17 mouse cellular contexts compared by ENCODE assay signal in genomic region chr1:39335561-39336196, GRCm38 (mm10). TPM values are rescaled to one million over a fixed set of nuclear protein-coding genes. Genes with fewer than 3 reads are reported as not detected.
DNase-seq lines count a peak whose midpoint lies in the region; ATAC-seq and TF ChIP-seq lines count a peak whose summit lies in the region.
"Had no signal": no experiment of that assay in that cellular context is flagged by ENCODE, and none has a peak within 500 bp of the region (broad histone marks: within the 10 kb centered on the region; RNA-seq: fewer than 3 reads in every experiment).

No protein-coding gene starts in this region.

- 23% methylated on average over 15 of the region's 15 CpGs for WGBS in forebrain, embryonic 10.5 days
- WGBS in forebrain, postnatal 0 days: 25% methylated on average over 15 of the region's 15 CpGs
- WGBS in kidney, postnatal 0 days: 31% methylated on average over 15 of the region's 15 CpGs

- H3K27ac ChIP-seq in forebrain, embryonic 10.5 days: peak overlapping the region; percentile 20; the same call in 1 of the 2 replicates
- no peak overlapping the region for H3K27ac ChIP-seq in forebrain, postnatal 0 days (ENCODE audit: low read depth, low read length)
- H3K27ac ChIP-seq in kidney, postnatal 0 days: no peak overlapping the region
- H3K27ac ChIP-seq: forebrain, embryonic 15.5 days; gastrocnemius, adult 2 months; liver, embryonic 15.5 days; neural tube, embryonic 13.5 days had no signal

- peaks cover 8% of the 10 kb centered on the region for H3K4me1 ChIP-seq in forebrain, embryonic 10.5 days
- H3K4me1 ChIP-seq in forebrain, postnatal 0 days (ENCODE audit: insufficient read depth): no peaks in the 10 kb centered on the region
- no peaks in the 10 kb centered on the region; the same call in 1 of the 2 replicates for H3K4me1 ChIP-seq in kidney, postnatal 0 days (replicated peaks; ENCODE audit: insufficient read depth, low read length)
- H3K4me1 ChIP-seq: forebrain, embryonic 15.5 days; liver, embryonic 15.5 days; neural tube, embryonic 13.5 days had no signal

- no peak overlapping the region; the same call in 1 of the 2 replicates for H3K4me3 ChIP-seq in forebrain, embryonic 10.5 days
- H3K4me3 ChIP-seq in forebrain, postnatal 0 days (ENCODE audit: low read depth, low read length): no peak overlapping the region
- H3K4me3 ChIP-seq in kidney, postnatal 0 days (replicated peaks; ENCODE audit: low read depth, low read length): no peak overlapping the region
- H3K4me3 ChIP-seq: forebrain, embryonic 15.5 days; gastrocnemius, adult 2 months; liver, embryonic 15.5 days; megakaryocyte, embryonic 14.5 days; neural tube, embryonic 13.5 days had no signal

- peaks cover 30% of the 10 kb centered on the region for H3K27me3 ChIP-seq in forebrain, embryonic 10.5 days (ENCODE audit: poor library complexity, severe bottlenecking)
- H3K27me3 ChIP-seq in forebrain, postnatal 0 days (ENCODE audit: insufficient read depth, low read length): no peaks in the 10 kb centered on the region
- no peaks in the 10 kb centered on the region for H3K27me3 ChIP-seq in kidney, postnatal 0 days (ENCODE audit: insufficient read depth, low read length)
- H3K27me3 ChIP-seq: forebrain, embryonic 15.5 days had no signal

- no peak overlapping the region for H3K4me2 ChIP-seq in forebrain, postnatal 0 days (ENCODE audit: low read depth)
- H3K4me2 ChIP-seq in kidney, postnatal 0 days (ENCODE audit: low read length): no peak overlapping the region
- H3K4me2 ChIP-seq: forebrain, embryonic 15.5 days; liver, embryonic 15.5 days; neural tube, embryonic 13.5 days had no signal

- TF ChIP-seq CTCF in forebrain, postnatal 0 days (IDR thresholded peaks at IDR 0.05; ENCODE audit: low read depth): no peak
- TF ChIP-seq CTCF in kidney, postnatal 0 days (IDR thresholded peaks at IDR 0.05; ENCODE audit: low read depth): no peak

- no peak for ATAC-seq in forebrain, postnatal 0 days
- ATAC-seq in kidney, postnatal 0 days (replicated peaks; ENCODE audit: low FRiP score, low read depth): no peak
- ATAC-seq: forebrain, embryonic 15.5 days had no signal

- no peak for DNase-seq in forebrain, embryonic 10.5 days (ENCODE audit: extremely low spot score, low spot score)
- DNase-seq in forebrain, postnatal 0 days: no peak
- peak; percentile 17 for DNase-seq in kidney, postnatal 0 days (ENCODE audit: low spot score)
- DNase-seq in kidney, adult 18-20 months: no peak
- DNase-seq in urinary bladder, adult 2 months (ENCODE audit: low spot score): peak; percentile 17
- no peak for DNase-seq in urinary bladder, adult 18-20 months (ENCODE audit: low spot score in 2 of 2)
- DNase-seq in spleen, postnatal 36 days (ENCODE audit: low spot score in 2 of 2): no peak
- DNase-seq in layer of hippocampus, adult 11-12 months (ENCODE audit: low spot score): no peak
- DNase-seq: adrenal gland, postnatal 36 days; cerebellum, postnatal 14 days; gastrocnemius, adult 2 months; right cerebral cortex, postnatal 25 days; thymus, adult 2 months had no signal

- H3K9me3 ChIP-seq in forebrain, embryonic 10.5 days: no peaks in the 10 kb centered on the region
- H3K9me3 ChIP-seq in forebrain, postnatal 0 days (ENCODE audit: low read length): no peaks in the 10 kb centered on the region
- no peaks in the 10 kb centered on the region for H3K9me3 ChIP-seq in kidney, postnatal 0 days (replicated peaks; ENCODE audit: low read length)
- H3K9me3 ChIP-seq: forebrain, embryonic 15.5 days; liver, embryonic 15.5 days; megakaryocyte, embryonic 14.5 days; neural tube, embryonic 13.5 days had no signal

- no peaks in the 10 kb centered on the region for H3K36me3 ChIP-seq in forebrain, embryonic 10.5 days (replicated peaks)
- no peaks in the 10 kb centered on the region; the same call in 1 of the 2 replicates for H3K36me3 ChIP-seq in forebrain, postnatal 0 days (ENCODE audit: insufficient read depth)
- H3K36me3 ChIP-seq in kidney, postnatal 0 days (ENCODE audit: insufficient read depth, low read length): no peaks in the 10 kb centered on the region
- H3K36me3 ChIP-seq: forebrain, embryonic 15.5 days; liver, embryonic 15.5 days; neural tube, embryonic 13.5 days had no signal

- H3K9ac ChIP-seq in forebrain, postnatal 0 days: no peak overlapping the region
- no peak overlapping the region for H3K9ac ChIP-seq in kidney, postnatal 0 days (ENCODE audit: low read depth, low read length)
- H3K9ac ChIP-seq: forebrain, embryonic 15.5 days; liver, embryonic 15.5 days; neural tube, embryonic 13.5 days had no signal

RNA-seq across cellular contexts. Expression of gene Rpl31, which starts 32.0 kb away (rescaled TPM):
- polyA plus RNA-seq in forebrain, embryonic 10.5 days (2016; fragmentation: Nextera tagmentation; extraction: Ambion mirVana): 491 and 499 TPM in 2 replicates
- total RNA-seq in forebrain, postnatal 0 days (2014; rRNA removed): 428 and 702 TPM in 2 replicates
- 365 and 471 TPM in 2 replicates for polyA plus RNA-seq in forebrain, postnatal 0 days (2015; fragmentation: Nextera tagmentation; extraction: Ambion mirVana)
- polyA plus RNA-seq in kidney, postnatal 0 days (2015; fragmentation: Nextera tagmentation; extraction: Ambion mirVana): 566 and 696 TPM in 2 replicates
- polyA plus RNA-seq in urinary bladder, adult 2 months (2012; rRNA removed): 1,681 and 1,760 TPM in 2 replicates

Comparison
In these comparisons a context has a peak if more than half of its experiments do, and no peak if none do; other contexts are left out.
1. DNase-seq: peak in kidney, postnatal 0 days (single experiment) and urinary bladder, adult 2 months (single experiment); none in forebrain, embryonic 10.5 days (single experiment), forebrain, postnatal 0 days (single experiment), kidney, adult 18-20 months (single experiment), urinary bladder, adult 18-20 months (0 of 2), spleen, postnatal 36 days (0 of 2) and layer of hippocampus, adult 11-12 months (single experiment).